Mouse (Mus musculus): ENCODE measurements around the gene Emc1. TPM values are rescaled to one million over a fixed set of nuclear protein-coding genes. Genes with fewer than 3 reads are reported as not detected.
A peak's percentile ranks its signal among the peaks of the same experiment; 100 is the strongest.
"Not testable (repeated sequence)": the region's sequence is repeated elsewhere in the genome, so short reads cannot be mapped to it uniquely, and the experiment has no call there.

The Emc1 gene
- polyA plus RNA-seq, 1 experiment from 2014 or later, result 38.8 TPM

DNA sequence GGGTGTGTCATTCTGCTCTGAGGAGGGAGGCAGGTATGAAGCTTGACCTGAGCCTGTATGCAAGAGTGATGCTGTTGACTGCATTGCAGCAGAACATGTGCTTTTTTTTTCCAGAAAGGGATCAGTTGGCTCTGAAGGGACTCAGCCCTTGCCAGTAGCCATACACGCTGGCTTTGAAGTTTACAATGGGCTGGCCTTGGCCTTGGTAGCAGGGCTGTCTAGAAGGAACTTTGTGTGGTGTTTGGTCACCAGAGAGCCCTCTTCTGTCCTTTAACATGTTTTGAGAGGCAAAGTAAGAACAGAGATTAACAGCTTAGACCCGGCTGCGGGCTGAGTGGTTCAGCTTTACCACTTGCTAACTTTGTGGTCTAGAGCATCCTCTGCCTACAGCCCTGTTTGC lies 14.9 kb downstream of the Emc1 start:
- no peaks in the 10 kb centered on the region for H3K9me3 ChIP-seq

DNA sequence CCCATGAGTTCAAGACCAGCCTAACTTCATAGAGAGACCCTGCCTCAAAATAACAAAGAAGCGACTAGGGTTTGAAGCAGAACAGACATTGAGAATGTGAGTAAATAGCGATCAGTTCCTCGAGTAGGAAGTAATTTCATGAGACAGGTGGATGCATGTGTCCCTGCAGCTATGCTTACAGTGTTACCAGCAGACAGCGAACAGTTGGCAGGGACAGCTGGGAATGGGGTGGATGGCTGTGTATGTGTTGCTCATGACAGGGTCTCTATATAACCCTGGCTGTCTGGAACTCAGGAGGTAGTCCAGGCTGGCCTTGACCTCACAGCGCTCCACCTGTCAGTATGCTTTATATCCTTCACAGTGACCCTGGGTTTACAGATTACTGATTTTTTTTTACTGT lies 15.7 kb downstream of the Emc1 start:
- no peak for ATAC-seq (replicated peaks)
- H3K27ac ChIP-seq (replicated peaks), result no peak overlapping the region
- 98% methylated on average over 5 of the region's 5 CpGs for WGBS

More for the DNA sequence above, 14.9 kb downstream of the Emc1 start:
- Histone ChIP-seq H3K4me3 (no peak overlapping the region), H3K4me2 (replicated peaks) (no peak overlapping the region), H3K9ac (replicated peaks) (no peak overlapping the region), H3K36me3 (peaks cover 89% of the 10 kb centered on the region), H3K27ac (replicated peaks) (no peak overlapping the region), H3K4me1 (no peaks in the 10 kb centered on the region), H3K27me3 (no peaks in the 10 kb centered on the region)
- WGBS, result 94% methylated on average over 3 of the region's 3 CpGs
- no peak for ATAC-seq (replicated peaks)

DNA sequence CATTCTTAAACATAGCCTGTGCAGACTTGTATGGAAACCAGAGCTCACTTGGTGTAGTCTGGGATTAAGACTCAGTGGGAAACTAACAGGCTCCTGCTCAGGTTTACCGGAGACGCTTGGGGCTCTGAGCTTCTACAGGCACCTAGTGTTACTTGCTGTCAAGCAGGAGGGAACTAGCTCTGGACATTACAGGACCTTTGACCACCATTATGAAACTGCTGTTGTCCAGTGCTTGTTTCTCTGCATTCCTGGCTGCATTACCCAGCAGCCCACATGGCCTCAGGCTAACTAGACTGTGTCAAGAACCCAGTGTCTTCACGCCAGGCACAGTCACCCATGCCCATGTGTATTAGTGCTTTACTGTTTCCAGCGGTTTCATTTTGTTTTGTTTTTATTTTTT lies 20.7 kb downstream of the Emc1 start:
- Histone ChIP-seq H3K27ac (replicated peaks) (no peak overlapping the region), H3K4me2 (replicated peaks) (no peak overlapping the region), H3K9ac (replicated peaks) (no peak overlapping the region), H3K4me1 (no peaks in the 10 kb centered on the region), H3K36me3 (peaks cover 77% of the 10 kb centered on the region), H3K9me3 (no peaks in the 10 kb centered on the region), H3K27me3 (no peaks in the 10 kb centered on the region), H3K4me3 (no peak overlapping the region)
- 90% methylated on average over 4 of the region's 4 CpGs for WGBS
- no peak for ATAC-seq (replicated peaks)

More for the DNA sequence above, 15.7 kb downstream of the Emc1 start:
- no peaks in the 10 kb centered on the region for H3K4me1 ChIP-seq
- no peak overlapping the region for H3K9ac ChIP-seq (replicated peaks)
- H3K4me3 ChIP-seq, result no peak overlapping the region
- H3K36me3 ChIP-seq, result peaks cover 90% of the 10 kb centered on the region
- no peaks in the 10 kb centered on the region for H3K9me3 ChIP-seq
- no peaks in the 10 kb centered on the region for H3K27me3 ChIP-seq
- H3K4me2 ChIP-seq (replicated peaks), result no peak overlapping the region

DNA sequence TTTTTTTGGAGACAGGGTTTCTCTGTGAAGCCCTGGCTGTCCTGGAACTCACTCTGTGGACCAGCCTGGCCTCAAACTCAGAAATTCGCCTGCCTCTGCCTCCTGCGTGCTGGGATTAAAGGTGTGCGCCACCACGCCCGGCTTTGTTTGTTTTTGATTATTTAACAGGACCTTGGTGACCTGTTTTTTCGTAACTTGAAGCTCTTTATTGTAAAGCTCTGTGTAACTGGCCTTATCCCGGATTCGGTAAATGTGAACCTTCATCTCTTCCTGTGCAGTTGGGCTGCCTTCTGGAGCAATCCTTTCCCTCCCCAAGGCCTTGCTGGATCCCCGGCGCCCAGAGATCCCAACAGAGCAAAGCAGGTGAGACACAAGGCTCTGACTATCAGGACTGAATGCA lies 21.1 kb downstream of the Emc1 start:
- Histone ChIP-seq H3K9ac (replicated peaks) (no peak overlapping the region), H3K4me3 (no peak overlapping the region), H3K27ac (replicated peaks) (no peak overlapping the region), H3K4me1 (no peaks in the 10 kb centered on the region), H3K4me2 (replicated peaks) (no peak overlapping the region), H3K36me3 (peaks cover 73% of the 10 kb centered on the region), H3K27me3 (no peaks in the 10 kb centered on the region), H3K9me3 (no peaks in the 10 kb centered on the region)
- no peak for ATAC-seq (replicated peaks)
- WGBS, result 93% methylated on average over 10 of the region's 10 CpGs

DNA sequence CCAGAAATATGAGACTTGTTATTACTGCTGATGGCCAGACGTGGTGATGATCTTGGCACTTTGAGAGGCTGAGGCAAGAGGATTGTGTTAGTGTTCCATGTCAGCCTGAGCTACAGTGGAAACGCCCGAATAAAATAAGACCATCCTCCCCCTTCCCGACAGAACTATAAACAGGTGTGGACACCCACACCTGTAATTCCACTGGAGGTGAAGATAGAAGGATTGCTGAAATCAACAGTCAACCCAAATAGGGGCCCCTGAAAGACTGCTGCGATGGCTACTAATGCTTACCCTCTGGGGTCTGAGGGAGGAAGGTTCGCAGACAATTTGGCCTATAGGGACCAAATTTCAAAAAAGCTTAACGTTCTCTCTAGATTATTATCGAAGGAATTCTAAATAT lies 27.3 kb downstream of the Emc1 start:
- Histone ChIP-seq H3K4me2 (replicated peaks) (peak overlapping the region; percentile 87), H3K27me3 (no peaks in the 10 kb centered on the region), H3K9me3 (no peaks in the 10 kb centered on the region), H3K27ac (replicated peaks) (peak overlapping the region; percentile 84), H3K4me1 (peaks cover 31% of the 10 kb centered on the region), H3K36me3 (peaks cover 18% of the 10 kb centered on the region), H3K9ac (replicated peaks) (peak overlapping the region; percentile 77), H3K4me3 (peak overlapping the region; percentile 95)
- 14% methylated on average over 8 of the region's 8 CpGs for WGBS
- peak; percentile 9; the same call in 1 of the 2 replicates for ATAC-seq (replicated peaks)

DNA sequence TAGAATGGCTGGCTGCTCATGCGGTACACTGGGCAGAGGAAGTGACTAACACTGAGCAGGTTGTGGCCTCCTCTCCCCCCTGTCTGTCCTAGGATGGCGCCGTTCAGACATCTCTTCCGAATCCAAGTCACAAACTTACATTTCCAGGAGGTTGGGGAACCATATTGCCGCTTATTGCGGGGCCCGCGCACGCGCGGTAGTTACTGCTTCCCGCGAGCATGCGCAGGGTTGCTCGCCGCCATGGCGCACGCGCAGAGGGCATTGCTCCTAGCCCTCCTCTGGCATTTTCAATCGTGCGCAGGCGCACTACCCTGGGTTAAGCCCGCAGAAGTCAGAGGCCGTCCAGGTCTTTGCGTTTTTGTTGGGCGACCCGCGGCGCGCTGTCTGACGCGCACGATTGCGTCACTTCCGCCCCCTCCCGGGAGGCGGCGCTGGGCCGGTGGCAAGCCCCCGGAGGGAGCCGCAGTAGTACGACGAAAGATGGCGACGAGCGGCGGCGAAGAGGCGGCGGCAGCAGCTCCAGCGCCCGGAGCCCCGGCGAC lies 27.9 kb downstream of the Emc1 start:
- Histone ChIP-seq H3K9ac (replicated peaks) (peak overlapping the region; percentile 90), H3K36me3 (peaks cover 13% of the 10 kb centered on the region), H3K4me2 (replicated peaks) (peak overlapping the region; percentile 94), H3K4me3 (peak overlapping the region; percentile 95), H3K27ac (replicated peaks) (peak overlapping the region; percentile 84), H3K4me1 (peaks cover 31% of the 10 kb centered on the region), H3K9me3 (no peaks in the 10 kb centered on the region), H3K27me3 (no peaks in the 10 kb centered on the region)
- WGBS, result 0% methylated on average over 54 of the region's 54 CpGs
- peak; percentile 96 for ATAC-seq (replicated peaks)

DNA sequence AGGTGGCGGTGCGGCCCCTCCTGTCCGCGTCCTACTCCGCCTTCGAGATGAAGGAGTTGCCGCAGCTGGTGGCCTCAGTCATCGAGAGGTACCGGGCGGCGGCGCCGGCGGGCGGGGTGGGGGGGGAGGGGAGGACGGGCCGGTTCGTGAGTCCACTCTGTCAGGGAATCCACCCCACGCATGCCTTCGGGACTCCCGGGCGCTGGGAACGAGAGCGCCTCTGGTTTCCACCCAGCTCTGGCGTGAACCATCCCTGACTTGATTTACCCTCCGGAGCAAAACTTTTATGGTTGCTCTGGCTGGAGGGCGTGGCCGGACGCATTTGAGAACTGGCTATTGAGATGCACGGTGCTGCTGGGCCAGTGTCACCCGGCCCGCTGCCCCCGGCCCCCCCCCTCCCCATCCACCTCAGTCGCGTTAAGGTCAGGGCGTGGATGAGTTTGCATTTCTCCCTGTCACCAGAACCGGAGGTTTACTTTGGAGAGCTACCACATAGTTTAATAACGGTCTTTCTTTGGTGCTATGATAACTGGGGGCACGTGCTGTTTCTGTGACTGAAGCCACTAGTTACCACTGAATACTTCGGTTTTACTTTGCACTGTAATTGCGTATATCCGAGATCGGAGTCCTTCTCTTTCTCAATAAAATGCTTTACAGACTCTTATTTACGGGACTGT lies 28.5 kb downstream of the Emc1 start:
- 4% methylated on average over 42 of the region's 44 CpGs for WGBS
- H3K27ac ChIP-seq (replicated peaks), result peak overlapping the region; percentile 80
- peak overlapping the region; percentile 90 for H3K9ac ChIP-seq (replicated peaks)
- peaks cover 6% of the 10 kb centered on the region for H3K36me3 ChIP-seq
- no peak for ATAC-seq (replicated peaks)
- peak overlapping the region; percentile 95 for H3K4me3 ChIP-seq
- no peaks in the 10 kb centered on the region for H3K9me3 ChIP-seq
- peaks cover 31% of the 10 kb centered on the region for H3K4me1 ChIP-seq
- H3K27me3 ChIP-seq, result no peaks in the 10 kb centered on the region
- peak overlapping the region; percentile 94 for H3K4me2 ChIP-seq (replicated peaks)

DNA sequence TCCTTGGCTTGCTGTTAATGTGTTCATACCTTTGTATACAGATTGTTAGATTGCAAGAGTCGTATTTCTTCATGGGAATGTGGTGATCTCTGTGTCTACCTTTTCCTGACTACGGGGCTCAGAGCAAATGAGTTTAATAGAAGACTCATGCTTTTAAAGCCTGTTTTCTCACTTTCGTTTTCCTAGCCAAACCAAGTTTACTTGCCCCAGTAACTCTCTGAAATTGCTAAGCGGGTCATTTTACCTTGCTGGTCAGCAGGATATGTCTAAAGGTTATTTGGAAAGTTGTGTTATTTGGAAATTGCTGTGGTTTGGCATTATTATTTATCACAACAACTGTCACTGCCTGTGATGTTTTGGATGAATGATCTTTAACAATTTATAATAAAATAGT lies 29.1 kb downstream of the Emc1 start:
- Histone ChIP-seq H3K27ac (replicated peaks) (no peak overlapping the region), H3K9ac (replicated peaks) (peak overlapping the region; percentile 90), H3K9me3 (no peaks in the 10 kb centered on the region), H3K4me3 (peak overlapping the region; percentile 95), H3K4me2 (replicated peaks) (peak overlapping the region; percentile 94), H3K27me3 (no peaks in the 10 kb centered on the region), H3K36me3 (0 out of 2 replicates have a peak, but pooled peaks cover 3% of the 10 kb centered on the region), H3K4me1 (peaks cover 31% of the 10 kb centered on the region)
- ATAC-seq (replicated peaks), result no peak
- 62% methylated on average over 4 of the region's 4 CpGs for WGBS

DNA sequence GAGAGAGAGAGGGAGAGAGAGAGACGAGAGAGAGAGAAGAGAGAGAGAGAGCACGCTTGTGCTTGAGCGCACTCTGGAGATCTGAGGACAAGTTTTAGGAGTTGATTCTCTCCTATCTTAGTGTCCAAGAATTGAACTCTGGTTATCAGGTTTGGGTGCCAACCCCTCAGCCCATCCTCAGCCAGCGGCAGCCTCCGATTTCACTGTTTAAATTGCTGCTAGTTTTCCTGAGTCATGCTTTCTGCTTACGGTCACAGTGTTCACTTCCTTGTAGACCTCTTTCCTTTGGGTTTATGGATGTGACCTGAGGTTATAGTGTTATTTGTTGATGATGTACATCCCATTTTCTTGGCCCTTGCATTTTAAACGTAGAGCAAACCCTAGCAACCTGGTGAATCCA lies 29.8 kb downstream of the Emc1 start:
- ATAC-seq (replicated peaks), result no peak
- no peak overlapping the region for H3K9ac ChIP-seq (replicated peaks)
- no peak overlapping the region for H3K4me2 ChIP-seq (replicated peaks)
- H3K36me3 ChIP-seq, result no peaks in the 10 kb centered on the region
- 86% methylated on average over 7 of the region's 7 CpGs for WGBS
- H3K9me3 ChIP-seq, result no peaks in the 10 kb centered on the region
- no peak overlapping the region for H3K27ac ChIP-seq (replicated peaks)
- no peak overlapping the region for H3K4me3 ChIP-seq
- peaks cover 37% of the 10 kb centered on the region for H3K4me1 ChIP-seq
- H3K27me3 ChIP-seq, result no peaks in the 10 kb centered on the region

DNA sequence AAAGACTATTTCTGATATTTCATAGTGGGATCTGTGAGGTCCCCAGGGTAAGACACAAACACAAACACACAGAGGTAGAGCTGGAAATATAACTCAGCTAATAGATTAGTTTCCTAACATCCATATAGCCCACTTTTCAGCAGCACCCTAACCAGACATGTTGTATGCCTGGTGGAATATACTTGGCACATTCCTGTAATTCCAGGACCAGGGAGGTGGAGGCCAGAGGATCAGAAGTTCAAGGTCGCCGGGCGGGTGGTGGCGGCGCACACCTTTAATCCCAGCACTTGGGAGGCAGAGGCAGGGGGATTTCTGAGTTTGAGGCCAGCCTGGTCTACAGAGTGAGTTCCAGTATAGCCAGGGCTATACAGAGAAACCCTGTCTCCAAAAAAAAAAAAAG lies 33.5 kb downstream of the Emc1 start:
- H3K27me3 ChIP-seq; H3K4me3 ChIP-seq; H3K36me3 ChIP-seq; H3K9me3 ChIP-seq; H3K4me2 ChIP-seq (replicated peaks); H3K9ac ChIP-seq (replicated peaks); ATAC-seq (replicated peaks); H3K27ac ChIP-seq (replicated peaks): not testable (repeated sequence)
- H3K4me1 ChIP-seq, result peaks cover 33% of the 10 kb centered on the region
- WGBS, result 90% methylated on average over 5 of the region's 5 CpGs

DNA sequence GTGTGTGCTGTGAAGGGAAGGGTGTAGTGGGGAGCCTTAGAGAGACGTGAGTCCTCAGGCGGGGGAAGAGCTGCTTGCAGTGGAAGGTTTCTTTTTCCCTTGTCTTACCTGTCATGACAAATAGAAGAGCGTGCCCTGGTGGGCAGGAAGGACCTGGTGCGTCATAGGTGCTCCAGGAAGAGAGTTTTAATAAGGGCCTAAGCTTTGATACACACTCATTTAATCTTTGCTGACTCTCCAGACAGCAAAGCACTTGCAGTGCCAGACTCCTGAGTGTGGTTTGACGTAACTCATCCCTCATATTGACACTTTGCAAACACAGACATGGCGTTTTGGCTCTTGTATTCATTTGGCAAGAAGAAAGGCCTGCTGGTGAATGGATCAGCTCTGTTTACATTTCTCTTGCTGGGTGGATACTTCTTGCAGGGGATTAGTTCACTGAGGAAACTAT lies 34.5 kb downstream of the Emc1 start:
- H3K4me1 ChIP-seq, result peaks cover 24% of the 10 kb centered on the region
- no peaks in the 10 kb centered on the region for H3K27me3 ChIP-seq
- no peak overlapping the region for H3K4me2 ChIP-seq (replicated peaks)
- no peak overlapping the region for H3K27ac ChIP-seq (replicated peaks)
- H3K9ac ChIP-seq (replicated peaks), result no peak overlapping the region
- no peaks in the 10 kb centered on the region for H3K9me3 ChIP-seq
- WGBS, result 63% methylated on average over 6 of the region's 6 CpGs
- ATAC-seq (replicated peaks), result no peak
- H3K4me3 ChIP-seq, result no peak overlapping the region
- peaks cover 14% of the 10 kb centered on the region for H3K36me3 ChIP-seq

DNA sequence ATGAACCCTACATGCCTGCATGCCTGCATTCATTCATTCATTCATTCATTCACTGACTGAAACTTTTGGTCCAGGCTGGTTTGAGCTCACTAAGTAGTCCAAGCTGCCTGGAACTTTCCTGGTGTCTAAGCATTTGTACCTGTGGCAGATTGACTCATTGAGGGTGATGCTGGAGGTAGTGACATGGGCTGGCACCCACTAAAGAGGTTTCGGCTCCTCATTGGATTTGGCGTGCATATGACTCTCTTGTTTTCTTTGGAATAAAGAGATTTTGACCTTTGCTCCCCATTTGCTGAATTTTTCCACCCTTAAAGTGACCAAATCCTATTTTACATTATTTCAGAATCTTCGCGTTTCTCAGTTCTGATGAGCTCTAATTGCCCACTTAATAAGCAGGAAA lies 37.2 kb downstream of the Emc1 start:
- 89% methylated on average over 4 of the region's 4 CpGs for WGBS
- Histone ChIP-seq H3K4me1 (peaks cover 10% of the 10 kb centered on the region), H3K4me2 (replicated peaks) (no peak overlapping the region), H3K27ac (replicated peaks) (no peak overlapping the region), H3K9ac (replicated peaks) (no peak overlapping the region), H3K36me3 (peaks cover 38% of the 10 kb centered on the region), H3K4me3 (no peak overlapping the region), H3K9me3 (no peaks in the 10 kb centered on the region), H3K27me3 (no peaks in the 10 kb centered on the region)
- ATAC-seq (replicated peaks), result no peak

DNA sequence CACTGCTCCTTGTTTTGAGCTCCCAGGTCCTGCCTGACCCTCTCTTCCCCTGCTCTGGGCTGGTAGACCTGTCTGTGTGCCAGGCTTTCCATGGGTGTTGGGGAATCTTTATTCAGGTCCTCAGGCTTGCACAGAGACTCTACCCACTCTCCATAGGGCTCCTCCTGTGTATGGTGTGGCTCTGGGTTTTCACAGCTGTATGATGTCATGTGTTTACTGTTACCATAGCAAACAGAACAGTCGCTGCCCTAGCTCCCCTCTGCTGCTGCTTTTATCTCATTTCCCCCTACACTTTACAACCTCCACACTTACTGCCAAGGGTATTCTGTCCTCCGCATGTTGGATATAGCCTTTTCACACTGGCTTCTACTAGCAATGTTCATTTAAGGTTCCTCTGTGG lies 43.0 kb downstream of the Emc1 start:
- Histone ChIP-seq H3K4me2 (replicated peaks) (no peak overlapping the region), H3K9ac (replicated peaks) (no peak overlapping the region), H3K4me3 (no peak overlapping the region), H3K9me3 (no peaks in the 10 kb centered on the region), H3K4me1 (no peaks in the 10 kb centered on the region), H3K27me3 (no peaks in the 10 kb centered on the region), H3K36me3 (peaks cover 94% of the 10 kb centered on the region), H3K27ac (replicated peaks) (no peak overlapping the region)
- no peak for ATAC-seq (replicated peaks)
- 75% methylated on average over 2 of the region's 2 CpGs for WGBS

Data from forebrain, embryonic 15.5 days (tissue).